12 mouse cellular contexts compared by ENCODE assay signal in genomic region chr3:61255232-61255631, GRCm38 (mm10).
"Had no signal": no experiment of that assay in that cellular context is flagged by ENCODE, and none has a peak within 500 bp of the region (broad histone marks: within the 10 kb centered on the region; RNA-seq: fewer than 3 reads in every experiment).

No protein-coding gene starts in this region.

- H3K27me3 ChIP-seq: limb, embryonic 12.5 days; neural tube, embryonic 13.5 days; stomach, embryonic 15.5 days had no signal

- DNase-seq: kidney, adult 8-10 months; kidney, postnatal 4 days; lung, adult 18-20 months; lung, postnatal 36 days; retina, postnatal 1 day; right cerebral cortex, postnatal 14 days; thymus, postnatal 36 days had no signal

- H3K36me3 ChIP-seq: limb, embryonic 12.5 days; neural tube, embryonic 13.5 days; stomach, embryonic 15.5 days had no signal

- H3K9ac ChIP-seq: limb, embryonic 12.5 days; liver, embryonic 14.5 days; neural tube, embryonic 13.5 days; stomach, embryonic 15.5 days had no signal

- H3K4me3 ChIP-seq: layer of hippocampus, adult 2 months; limb, embryonic 12.5 days; neural tube, embryonic 13.5 days; stomach, embryonic 15.5 days had no signal

- H3K27ac ChIP-seq: layer of hippocampus, adult 2 months; limb, embryonic 12.5 days; liver, embryonic 14.5 days; neural tube, embryonic 13.5 days; stomach, embryonic 15.5 days had no signal

- H3K9me3 ChIP-seq: limb, embryonic 12.5 days; neural tube, embryonic 13.5 days; stomach, embryonic 15.5 days had no signal

- H3K4me1 ChIP-seq: limb, embryonic 12.5 days; neural tube, embryonic 13.5 days; stomach, embryonic 15.5 days had no signal

- H3K4me2 ChIP-seq: limb, embryonic 12.5 days; neural tube, embryonic 13.5 days; stomach, embryonic 15.5 days had no signal
